Comparison of ENCODE assay signal across 14 mouse cellular contexts in genomic region chr6:8271047-8271446, GRCm38 (mm10).
"Had no signal": no experiment of that assay in that cellular context is flagged by ENCODE, and none has a peak within 500 bp of the region (broad histone marks: within the 10 kb centered on the region; RNA-seq: fewer than 3 reads in every experiment).

No protein-coding gene starts in this region.

- DNase-seq: kidney, adult 18-20 months; kidney, postnatal 14 days; lung, embryonic 14.5 days; lung, postnatal 10 days; lung, postnatal 4 days; right cerebral cortex, postnatal 4 days; thymus, adult 18-20 months; thymus, postnatal 14 days had no signal

- H3K4me1 ChIP-seq: kidney, embryonic 15.5 days; limb, embryonic 10.5 days; midbrain, embryonic 15.5 days; neural tube, embryonic 12.5 days had no signal

- ATAC-seq: midbrain, embryonic 15.5 days had no signal

- H3K9me3 ChIP-seq: kidney, embryonic 15.5 days; limb, embryonic 10.5 days; midbrain, embryonic 10.5 days; midbrain, embryonic 15.5 days; neural tube, embryonic 12.5 days had no signal

- H3K9ac ChIP-seq: kidney, embryonic 15.5 days; lung, embryonic 14.5 days; midbrain, embryonic 15.5 days; neural tube, embryonic 12.5 days had no signal

- H3K4me2 ChIP-seq: kidney, embryonic 15.5 days; lung, embryonic 14.5 days; midbrain, embryonic 15.5 days; neural tube, embryonic 12.5 days had no signal

- H3K27ac ChIP-seq: kidney, embryonic 15.5 days; left cerebral cortex, adult 2 months; limb, embryonic 10.5 days; midbrain, embryonic 10.5 days; midbrain, embryonic 15.5 days; neural tube, embryonic 12.5 days had no signal

- H3K36me3 ChIP-seq: neural tube, embryonic 12.5 days had no signal

- H3K4me3 ChIP-seq: kidney, embryonic 15.5 days; left cerebral cortex, adult 2 months; limb, embryonic 10.5 days; midbrain, embryonic 10.5 days; midbrain, embryonic 15.5 days; neural tube, embryonic 12.5 days had no signal

- H3K27me3 ChIP-seq: kidney, embryonic 15.5 days; midbrain, embryonic 15.5 days; neural tube, embryonic 12.5 days had no signal
